28 mouse cellular contexts compared by ENCODE assay signal in genomic region chr16:91019476-91019875, GRCm38 (mm10).
"Had no signal": no experiment of that assay in that cellular context is flagged by ENCODE, and none has a peak within 500 bp of the region (broad histone marks: within the 10 kb centered on the region; RNA-seq: fewer than 3 reads in every experiment).

No protein-coding gene starts in this region.

- H3K4me2 ChIP-seq: heart, embryonic 11.5 days; heart, embryonic 13.5 days; heart, embryonic 15.5 days; hindbrain, embryonic 12.5 days; hindbrain, embryonic 14.5 days; intestine, embryonic 15.5 days; kidney, embryonic 15.5 days; limb, embryonic 13.5 days; limb, embryonic 15.5 days; liver, embryonic 12.5 days had no signal

- DNase-seq: gastrocnemius, postnatal 14 days; gastrocnemius, postnatal 36 days; heart, adult 11 months; heart, adult 2 months; heart, postnatal 14 days; heart, postnatal 36 days; kidney, adult 18-20 months; kidney, adult 8-10 months; kidney, postnatal 14 days; kidney, postnatal 36 days; left cerebral cortex, postnatal 4 days had no signal

- H3K4me3 ChIP-seq: heart, adult 2 months; heart, embryonic 13.5 days; heart, embryonic 15.5 days; hindbrain, embryonic 12.5 days; intestine, embryonic 15.5 days; kidney, embryonic 15.5 days; layer of hippocampus, adult 2 months; left cerebral cortex, adult 2 months; limb, embryonic 13.5 days; limb, embryonic 15.5 days; liver, embryonic 12.5 days had no signal

- H3K4me1 ChIP-seq: heart, embryonic 13.5 days; heart, embryonic 15.5 days; hindbrain, embryonic 12.5 days; intestine, embryonic 15.5 days; kidney, embryonic 15.5 days; limb, embryonic 13.5 days; limb, embryonic 15.5 days; liver, embryonic 12.5 days had no signal

- H3K9ac ChIP-seq: heart, embryonic 13.5 days; heart, embryonic 15.5 days; hindbrain, embryonic 12.5 days; hindbrain, embryonic 14.5 days; intestine, embryonic 15.5 days; kidney, embryonic 15.5 days; limb, embryonic 13.5 days; limb, embryonic 15.5 days; liver, embryonic 12.5 days; liver, embryonic 14.5 days had no signal

- H3K27ac ChIP-seq: heart, adult 2 months; heart, embryonic 13.5 days; heart, embryonic 15.5 days; hindbrain, embryonic 12.5 days; hindbrain, embryonic 14.5 days; intestine, embryonic 15.5 days; kidney, embryonic 15.5 days; kidney, postnatal 0 days; layer of hippocampus, adult 2 months; left cerebral cortex, adult 2 months; limb, embryonic 13.5 days; limb, embryonic 15.5 days; liver, embryonic 12.5 days; liver, embryonic 14.5 days had no signal

- H3K27me3 ChIP-seq: heart, embryonic 13.5 days; heart, embryonic 15.5 days; hindbrain, embryonic 12.5 days; intestine, embryonic 15.5 days; kidney, embryonic 15.5 days; limb, embryonic 13.5 days; limb, embryonic 15.5 days; liver, embryonic 12.5 days had no signal

- ATAC-seq: hindbrain, embryonic 16.5 days; inflammation-experienced regulatory T-cells, adult 6 months; intestine, embryonic 15.5 days; intestine, postnatal 0 days; liver, embryonic 12.5 days had no signal

- H3K9me3 ChIP-seq: heart, embryonic 15.5 days; hindbrain, embryonic 12.5 days; intestine, embryonic 15.5 days; limb, embryonic 15.5 days had no signal
